Mouse (Mus musculus): ENCODE data around the gene Fgf8.

The Fgf8 gene

GRCm38 (mm10) chr19:45742218-45742983 is at the start of gene Fgf8:
Gene Fgf8 (minus strand): TSS chr19:45742915.
- DNase-seq (ENCODE audit: low spot score), result no peak

GRCm38 (mm10) chr19:45792404-45792803 is 49.7 kb upstream of the Fgf8 start:
- DNase-seq (ENCODE audit: low spot score), result no peak

GRCm38 (mm10) chr19:45789888-45790874 is 47.5 kb upstream of the Fgf8 start:
- DNase-seq (ENCODE audit: low spot score), result no peak

- DNase-seq (ENCODE audit: low spot score), result no peak
Measured at GRCm38 (mm10) chr19:45789365-45789764, 46.6 kb upstream of the Fgf8 start.

GRCm38 (mm10) chr19:45788337-45788736 is 45.6 kb upstream of the Fgf8 start:
- no peak for DNase-seq (ENCODE audit: low spot score)

- no peak for DNase-seq (ENCODE audit: low spot score)
Measured at GRCm38 (mm10) chr19:45787450-45787849, 44.7 kb upstream of the Fgf8 start.

- DNase-seq (ENCODE audit: low spot score), result no peak
Measured at GRCm38 (mm10) chr19:45785470-45785869, 42.8 kb upstream of the Fgf8 start.

- no peak for DNase-seq (ENCODE audit: low spot score)
Measured at GRCm38 (mm10) chr19:45783933-45784576, 41.3 kb upstream of the Fgf8 start.

GRCm38 (mm10) chr19:45783181-45783932 is 40.6 kb upstream of the Fgf8 start, which contains the start of gene Mgea5:
Gene Mgea5 (minus strand): TSS chr19:45783837.
- DNase-seq (ENCODE audit: low spot score), result peak; percentile 92

GRCm38 (mm10) chr19:45782315-45783001 is 39.7 kb upstream of the Fgf8 start:
- DNase-seq (ENCODE audit: low spot score), result peak; percentile 58

- no peak for DNase-seq (ENCODE audit: low spot score)
Measured at GRCm38 (mm10) chr19:45781676-45782075, 39.0 kb upstream of the Fgf8 start.

GRCm38 (mm10) chr19:45780350-45780915 is 37.7 kb upstream of the Fgf8 start:
- DNase-seq (ENCODE audit: low spot score), result no peak

- DNase-seq (ENCODE audit: low spot score), result no peak
Measured at GRCm38 (mm10) chr19:45775486-45775885, 32.8 kb upstream of the Fgf8 start.

- no peak for DNase-seq (ENCODE audit: low spot score)
Measured at GRCm38 (mm10) chr19:45771501-45771900, 28.8 kb upstream of the Fgf8 start.

GRCm38 (mm10) chr19:45760810-45761209 is 18.1 kb upstream of the Fgf8 start:
- DNase-seq (ENCODE audit: low spot score), result no peak

GRCm38 (mm10) chr19:45758671-45759070 is 16.0 kb upstream of the Fgf8 start:
- DNase-seq (ENCODE audit: low spot score), result no peak

GRCm38 (mm10) chr19:45753551-45753950 is 10.8 kb upstream of the Fgf8 start:
- no peak for DNase-seq (ENCODE audit: low spot score)

GRCm38 (mm10) chr19:45751881-45752280 is 9.2 kb upstream of the Fgf8 start:
- DNase-seq (ENCODE audit: low spot score), result no peak

GRCm38 (mm10) chr19:45749243-45750043 is 6.7 kb upstream of the Fgf8 start, which contains the start of gene Npm3:
Gene Npm3 (minus strand): TSS chr19:45749591.
- peak; percentile 82 for DNase-seq (ENCODE audit: low spot score)
